Mouse (Mus musculus) liver, adult 2 months (tissue): ENCODE results near the gene Ndufs4.

Experiments used
- CTCF ChIP-seq: fragments of 200-500 bp; IDR thresholded peaks from 2 replicates; pipeline ENCODE4 v1.5.1; 2011; ENCODE audit warnings: low read depth, low read length, control low read depth
- POLR2A ChIP-seq: fragments of 200-500 bp; IDR thresholded peaks from 2 replicates; pipeline ENCODE4 v1.6.1; 2011; ENCODE audit warnings: low read length, control low read depth; ENCODE audit not compliant: insufficient read depth; ENCODE audit errors: extremely low read depth

DNA sequence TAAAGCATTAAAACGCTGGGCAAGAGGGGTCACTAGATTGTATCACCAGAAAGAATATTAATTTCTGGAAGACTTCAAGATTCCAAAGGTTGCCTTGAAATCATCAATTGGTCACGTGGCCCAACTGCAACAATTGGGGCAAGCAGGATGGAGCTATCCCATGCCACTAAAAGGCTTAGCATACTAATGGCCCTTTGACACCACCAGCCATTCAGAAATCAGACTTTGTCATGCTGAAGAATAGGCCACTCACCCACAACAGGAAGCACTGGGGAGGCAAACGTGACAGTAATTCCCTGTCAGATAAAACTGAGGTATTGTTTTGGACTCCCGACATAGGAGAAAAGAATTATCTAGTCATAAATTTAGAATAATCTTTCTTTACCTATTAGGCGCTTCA lies 18.4 kb upstream of the Ndufs4 start:
- TF ChIP-seq CTCF (no peak), POLR2A (no peak)
